Mouse (Mus musculus) retina, postnatal 1 day (tissue): ENCODE data around the gene Galnt9.
A peak's percentile ranks its signal among the peaks of the same experiment; 100 is the strongest.

Source experiments
- DNase-seq: peaks from one replicate; pipeline ENCODE4 v3.0.0-alpha.2; 2012

Gene Galnt9

DNA sequence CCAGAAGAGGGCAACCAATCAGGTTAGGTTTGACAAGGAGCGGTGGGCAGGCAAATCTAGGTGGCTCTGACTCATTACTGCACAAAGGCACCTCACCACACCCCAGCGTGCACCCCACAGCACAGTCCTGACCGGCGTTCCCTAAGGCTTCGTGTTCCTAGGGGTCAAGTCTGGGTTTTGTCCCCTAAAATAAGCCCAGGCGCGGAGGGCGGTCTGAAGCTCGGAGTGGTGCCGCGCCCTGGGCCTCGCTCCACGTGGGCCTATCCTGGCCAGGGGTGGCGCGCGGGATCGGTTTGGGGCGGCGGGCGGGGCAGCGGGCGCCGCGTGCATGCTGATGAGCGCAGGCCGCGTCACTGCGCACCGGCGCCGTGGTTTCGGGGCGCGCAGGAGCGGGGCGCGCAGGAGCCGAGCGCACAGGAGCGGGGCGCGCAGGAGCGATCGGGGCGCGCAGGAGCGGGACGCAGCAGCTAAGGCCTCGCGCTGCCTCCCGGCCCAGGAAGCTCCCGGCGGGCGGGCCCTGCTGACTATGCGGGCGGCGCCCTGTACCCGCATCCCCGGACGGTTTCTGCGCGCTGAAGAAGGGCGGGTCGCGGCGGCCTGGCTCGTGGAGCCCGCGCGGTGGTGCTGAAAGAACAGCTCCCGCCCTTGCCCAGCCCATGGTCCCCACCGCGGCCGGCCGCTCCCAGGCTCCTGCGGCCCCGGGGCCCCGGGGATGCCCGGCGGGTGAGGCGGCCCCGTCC lies at the start of gene Galnt9:
Gene Galnt9, plus strand, starts transcription at position 405 of the 740 bp plus-strand sequence.
- peak; percentile 76 for DNase-seq

- DNase-seq, result no peak
Measured at GRCm38 (mm10) chr5:110494396-110494795, 49.8 kb upstream of the Galnt9 start.

- DNase-seq, result no peak
Measured at GRCm38 (mm10) chr5:110495051-110495450, 49.1 kb upstream of the Galnt9 start.

DNA sequence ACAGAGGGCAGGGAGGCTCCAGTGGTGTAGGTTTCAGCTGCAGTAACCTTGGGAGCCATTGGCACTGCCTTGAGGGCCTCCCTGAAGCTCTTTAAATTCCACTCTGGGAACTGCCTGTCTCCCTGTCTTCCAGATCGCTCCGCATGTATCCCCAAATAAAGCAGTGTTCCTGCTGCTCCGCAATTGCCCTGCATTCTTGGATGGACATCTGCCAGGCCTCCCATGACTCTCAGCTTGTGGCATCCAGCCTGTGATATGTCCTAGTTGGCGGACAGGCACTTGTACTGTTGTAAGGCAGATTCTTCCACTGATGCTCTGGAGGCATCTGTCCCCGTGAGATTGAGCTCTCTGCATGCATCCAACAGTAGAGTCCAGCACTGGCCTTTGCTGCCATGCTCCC lies 46.6 kb upstream of the Galnt9 start:
- DNase-seq, result peak; percentile 38

DNA sequence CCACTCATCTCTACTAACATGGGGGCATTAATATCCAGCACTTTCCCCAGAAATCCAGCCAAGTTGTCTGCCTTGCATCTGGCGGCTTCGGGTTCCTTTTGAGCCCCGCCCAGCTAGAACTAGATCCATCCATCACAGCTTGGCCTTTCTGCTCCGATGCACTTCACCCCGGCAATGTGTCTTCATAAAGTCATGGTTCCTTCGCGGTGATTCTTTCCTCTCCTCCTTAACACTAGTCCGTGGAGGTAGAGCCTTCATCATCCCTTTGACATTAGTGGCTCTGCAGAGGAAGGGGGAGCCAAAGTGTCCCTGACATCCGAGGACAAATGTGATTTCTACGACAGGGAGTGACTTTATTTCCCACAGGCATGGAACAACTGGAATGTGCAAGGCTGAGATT lies 46.1 kb upstream of the Galnt9 start:
- DNase-seq, result no peak

DNA sequence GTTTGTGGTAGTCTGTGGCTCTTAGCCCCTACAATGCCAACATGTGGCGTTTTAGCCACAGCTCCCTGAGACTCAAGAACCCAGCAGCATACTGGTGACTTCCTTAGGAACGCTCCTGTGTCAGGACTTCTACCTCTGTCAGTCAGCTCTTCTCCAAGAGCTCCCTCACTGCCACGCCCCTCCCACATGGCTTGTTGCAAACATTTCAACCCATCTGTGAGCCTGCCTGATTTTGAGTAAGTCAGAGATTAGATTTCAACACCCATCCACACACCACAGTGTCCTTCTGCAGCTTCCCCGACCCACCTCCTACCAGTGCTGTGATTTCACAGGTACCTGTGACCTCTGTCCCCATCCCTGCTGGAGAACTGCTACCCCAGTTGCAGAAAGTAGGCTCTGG lies 43.9 kb upstream of the Galnt9 start:
- DNase-seq, result no peak

DNA sequence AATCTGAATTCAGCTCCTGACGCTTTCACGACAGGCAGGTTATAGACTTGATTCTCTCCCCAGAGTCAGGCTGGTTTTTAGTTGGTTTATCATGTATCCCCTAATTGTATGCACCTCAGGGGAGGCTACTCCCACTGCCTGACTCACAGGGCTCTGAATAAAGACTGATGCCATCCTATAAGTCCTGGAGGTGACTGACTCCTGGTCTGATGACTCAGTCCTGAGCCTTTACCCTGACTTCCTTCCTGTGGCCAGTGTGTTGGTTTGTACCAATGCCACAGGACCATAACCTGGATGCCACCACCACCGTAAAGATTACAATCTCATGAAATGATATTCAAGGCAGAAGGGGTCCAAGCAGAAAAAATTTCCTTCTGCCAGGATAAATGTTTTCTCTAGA lies 40.8 kb upstream of the Galnt9 start:
- no peak for DNase-seq

- peak; percentile 72 for DNase-seq
Measured at GRCm38 (mm10) chr5:110505611-110506294, 38.4 kb upstream of the Galnt9 start.

GRCm38 (mm10) chr5:110506295-110506616 lies 37.9 kb upstream of the Galnt9 start:
- no peak for DNase-seq

- DNase-seq, result no peak
Measured at GRCm38 (mm10) chr5:110506856-110507255, 37.3 kb upstream of the Galnt9 start.

GRCm38 (mm10) chr5:110507943-110508342 lies 36.2 kb upstream of the Galnt9 start:
- no peak for DNase-seq

DNA sequence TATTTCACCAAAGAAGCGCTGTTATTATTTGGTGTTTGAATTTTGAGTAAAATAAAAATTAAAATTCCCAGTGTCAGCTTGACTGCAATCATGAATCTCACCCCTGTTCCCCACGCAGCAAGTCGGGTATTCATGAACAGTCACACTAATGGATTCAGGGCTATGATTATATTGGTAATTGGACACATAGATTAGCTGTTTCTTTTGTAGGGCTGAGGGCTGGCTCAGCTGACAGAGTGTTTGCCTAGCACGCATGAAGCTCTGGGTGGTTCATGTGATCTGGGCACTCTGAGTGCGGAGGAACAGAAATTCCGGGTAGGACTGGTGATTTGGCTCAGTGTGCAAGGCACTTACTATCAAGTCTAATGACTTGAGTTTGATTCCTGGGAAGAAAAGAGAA lies 33.8 kb upstream of the Galnt9 start:
- DNase-seq, result no peak

GRCm38 (mm10) chr5:110513791-110514190 lies 30.4 kb upstream of the Galnt9 start:
- DNase-seq, result no peak

- no peak for DNase-seq
Measured at GRCm38 (mm10) chr5:110514694-110515093, 29.5 kb upstream of the Galnt9 start.

DNA sequence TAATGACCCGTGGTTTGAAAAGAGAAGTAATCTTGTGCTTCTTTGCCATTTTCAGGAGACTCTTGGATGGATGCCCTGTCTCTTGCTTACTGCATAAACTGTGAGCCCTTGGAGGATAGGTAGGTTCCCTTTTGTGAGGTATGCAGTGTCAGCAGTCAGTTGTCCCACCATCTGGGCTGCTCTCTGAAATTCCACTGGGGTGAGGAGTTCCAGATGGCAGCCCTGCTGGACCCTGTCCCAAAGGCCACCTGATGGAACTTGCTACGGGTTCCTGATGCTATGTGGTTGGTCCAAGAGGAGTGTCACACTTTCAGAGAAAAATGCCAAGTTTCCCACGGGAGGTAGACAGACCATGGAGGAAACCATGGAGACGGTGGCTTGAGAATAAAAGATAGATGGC lies 27.8 kb upstream of the Galnt9 start:
- no peak for DNase-seq

GRCm38 (mm10) chr5:110518086-110518783 lies 25.9 kb upstream of the Galnt9 start:
- peak; percentile 64 for DNase-seq

DNA sequence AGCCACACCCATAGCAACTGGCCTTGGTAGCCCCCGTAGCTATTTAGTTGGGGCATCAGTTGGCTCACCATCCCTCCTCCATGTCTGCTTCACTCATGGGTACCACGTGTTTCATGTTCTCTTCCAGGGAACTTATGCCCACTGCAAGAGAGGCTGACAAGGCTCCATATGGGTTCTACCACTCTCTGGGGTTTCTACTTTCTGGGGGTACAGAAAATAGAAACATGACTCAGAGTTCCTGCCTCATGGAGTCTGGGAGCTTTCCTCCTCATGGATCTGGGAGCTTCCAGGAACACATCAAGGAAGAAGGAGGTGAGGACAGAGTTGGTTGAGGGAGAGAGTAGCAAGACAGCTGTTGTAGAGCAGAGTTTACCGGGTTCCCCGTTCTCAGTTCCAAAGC lies 23.2 kb upstream of the Galnt9 start:
- DNase-seq, result no peak

GRCm38 (mm10) chr5:110521822-110522221 lies 22.3 kb upstream of the Galnt9 start:
- DNase-seq, result no peak

- no peak for DNase-seq
Measured at GRCm38 (mm10) chr5:110523296-110523695, 20.9 kb upstream of the Galnt9 start.

- no peak for DNase-seq
Measured at GRCm38 (mm10) chr5:110525701-110526100, 18.5 kb upstream of the Galnt9 start.

DNA sequence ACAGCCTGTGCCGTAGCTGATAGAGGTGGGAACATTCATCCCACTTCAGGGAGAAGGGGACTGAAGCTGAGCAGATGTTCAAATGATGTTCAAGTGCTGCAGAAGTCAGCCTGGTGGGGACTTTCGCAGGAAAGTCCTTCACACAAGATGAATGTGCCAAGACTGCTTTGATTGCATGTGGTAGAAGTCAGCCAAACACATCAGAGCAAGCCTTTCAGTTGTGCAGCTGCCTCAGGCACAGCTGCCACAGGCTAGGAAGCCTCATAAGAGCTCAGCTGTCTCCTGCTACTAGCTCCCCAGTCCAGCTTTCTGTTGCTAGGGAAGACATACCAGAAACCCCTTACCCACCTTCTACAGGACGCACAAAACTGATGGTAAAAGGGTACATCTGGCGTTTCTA lies 17.6 kb upstream of the Galnt9 start:
- DNase-seq, result no peak

DNA sequence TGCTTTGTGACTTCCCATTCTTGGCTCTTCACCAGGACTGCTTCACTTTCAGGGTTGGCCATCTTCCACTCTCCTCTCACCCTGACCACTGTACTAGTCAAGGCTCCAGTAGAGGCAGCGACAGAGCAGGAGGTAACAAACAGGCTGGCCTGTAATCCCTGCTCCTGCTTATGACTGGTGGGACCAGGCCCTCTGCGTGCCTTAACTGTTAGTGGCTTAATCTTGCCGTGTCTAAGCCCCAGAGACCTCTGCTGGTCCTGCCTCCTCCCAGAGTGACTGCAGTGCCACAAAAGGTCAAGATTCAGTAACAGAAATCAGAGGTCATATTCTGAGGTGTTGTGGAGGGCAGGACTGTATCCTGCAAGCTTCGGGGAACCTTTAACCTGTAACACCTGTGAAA lies 13.1 kb upstream of the Galnt9 start:
- no peak for DNase-seq

GRCm38 (mm10) chr5:110534402-110534801 lies 9.8 kb upstream of the Galnt9 start:
- no peak for DNase-seq

DNA sequence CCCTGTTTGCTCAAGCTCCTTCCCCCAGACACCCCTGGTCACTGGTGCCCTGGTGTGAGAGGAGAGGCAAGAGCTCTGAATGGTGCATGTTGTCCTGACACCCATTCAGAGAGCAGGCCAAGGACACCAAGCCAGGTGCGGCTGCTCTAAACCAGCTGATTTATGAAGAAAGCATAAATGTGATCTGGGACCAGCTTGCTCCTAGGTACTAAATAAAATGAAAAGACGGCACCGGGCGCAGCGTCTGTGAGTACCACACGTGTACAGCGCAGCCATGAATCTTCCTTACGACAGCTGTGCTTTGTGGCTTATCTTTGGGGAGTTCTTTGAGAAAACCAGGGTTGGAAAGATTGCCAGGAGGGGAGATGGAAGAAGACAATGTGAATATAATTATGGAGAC lies 8.2 kb upstream of the Galnt9 start:
- DNase-seq, result no peak
